Mouse (Mus musculus) hindbrain, embryonic 10.5 days (tissue): ENCODE data around the gene Rara. TPM values are rescaled to one million over a fixed set of nuclear protein-coding genes. Genes with fewer than 3 reads are reported as not detected.
A peak's percentile ranks its signal among the peaks of the same experiment; 100 is the strongest.

Source experiments
- DNase-seq: peaks from one replicate; pipeline ENCODE4 v3.0.0-alpha.2; 2017; ENCODE audit warnings: low spot score
- H3K27ac ChIP-seq: fragments of 300-500 bp; sonication (generic); 2 replicates; pipeline ENCODE4 v1.5.1; 2016; ENCODE audit warnings: mild to moderate bottlenecking, moderate library complexity
- H3K27me3 ChIP-seq: fragments of 300-500 bp; sonication (generic); 2 replicates; pipeline ENCODE4 v1.6.1; 2016; ENCODE audit warnings: mild to moderate bottlenecking; ENCODE audit not compliant: poor library complexity, insufficient read depth, severe bottlenecking
- H3K36me3 ChIP-seq: fragments of 300-500 bp; sonication (generic); 2 replicates; pipeline ENCODE4 v1.6.1; 2016; ENCODE audit warnings: mild to moderate bottlenecking, moderate library complexity
- H3K4me1 ChIP-seq: fragments of 300-500 bp; sonication (generic); replicated peaks from 2 replicates; pipeline ENCODE4 v1.6.1; 2016; ENCODE audit warnings: mild to moderate bottlenecking
- H3K4me3 ChIP-seq: fragments of 300-500 bp; sonication (generic); 2 replicates; pipeline ENCODE4 v1.5.1; 2016; ENCODE audit warnings: mild to moderate bottlenecking, moderate library complexity
- H3K9me3 ChIP-seq: fragments of 300-500 bp; sonication (generic); 2 replicates; pipeline ENCODE4 v1.6.1; 2016; ENCODE audit warnings: mild to moderate bottlenecking, moderate library complexity
- WGBS: fragments of 180-500 bp; shearing (Covaris S2); methylation state at CpG from one replicate; pipeline ENCODE4 v1.1.7; 2016; 5-methylcytosine and 5-hydroxymethylcytosine counted together
- polyA plus RNA-seq: library from polyadenylated mRNA; unstranded; fragments of >200 nt; fragmentation: Nextera tagmentation; extraction: Ambion mirVana; gene quantifications from 2 replicates; pipeline ENCODE4 v1.2.1, GENCODE M21; 2016

Gene Rara
- polyA plus RNA-seq, 1 experiment from 2014 or later, result 53.7 TPM

GRCm38 (mm10) chr11:98963191-98964021 lies 35.8 kb downstream of the Rara start:
- under 1% methylated on average over 32 of the region's 32 CpGs for WGBS
- H3K4me1 ChIP-seq, result peaks cover 98% of the 10 kb centered on the region
- H3K4me3 ChIP-seq, result peak overlapping the region; percentile 83
- H3K27ac ChIP-seq, result peak overlapping the region; percentile 93
- peaks cover 16% of the 10 kb centered on the region for H3K36me3 ChIP-seq
- no peaks in the 10 kb centered on the region for H3K9me3 ChIP-seq
- H3K27me3 ChIP-seq, result peaks cover 21% of the 10 kb centered on the region
- DNase-seq, result peak; percentile 62

GRCm38 (mm10) chr11:98964201-98964615 lies 36.6 kb downstream of the Rara start:
- Histone ChIP-seq H3K36me3 (peaks cover 17% of the 10 kb centered on the region), H3K9me3 (no peaks in the 10 kb centered on the region), H3K27me3 (peaks cover 21% of the 10 kb centered on the region), H3K4me1 (peaks cover 100% of the 10 kb centered on the region), H3K27ac (peak overlapping the region; percentile 93), H3K4me3 (peak overlapping the region; percentile 83)
- DNase-seq, result no peak
- 14% methylated on average over 6 of the region's 6 CpGs for WGBS

DNA sequence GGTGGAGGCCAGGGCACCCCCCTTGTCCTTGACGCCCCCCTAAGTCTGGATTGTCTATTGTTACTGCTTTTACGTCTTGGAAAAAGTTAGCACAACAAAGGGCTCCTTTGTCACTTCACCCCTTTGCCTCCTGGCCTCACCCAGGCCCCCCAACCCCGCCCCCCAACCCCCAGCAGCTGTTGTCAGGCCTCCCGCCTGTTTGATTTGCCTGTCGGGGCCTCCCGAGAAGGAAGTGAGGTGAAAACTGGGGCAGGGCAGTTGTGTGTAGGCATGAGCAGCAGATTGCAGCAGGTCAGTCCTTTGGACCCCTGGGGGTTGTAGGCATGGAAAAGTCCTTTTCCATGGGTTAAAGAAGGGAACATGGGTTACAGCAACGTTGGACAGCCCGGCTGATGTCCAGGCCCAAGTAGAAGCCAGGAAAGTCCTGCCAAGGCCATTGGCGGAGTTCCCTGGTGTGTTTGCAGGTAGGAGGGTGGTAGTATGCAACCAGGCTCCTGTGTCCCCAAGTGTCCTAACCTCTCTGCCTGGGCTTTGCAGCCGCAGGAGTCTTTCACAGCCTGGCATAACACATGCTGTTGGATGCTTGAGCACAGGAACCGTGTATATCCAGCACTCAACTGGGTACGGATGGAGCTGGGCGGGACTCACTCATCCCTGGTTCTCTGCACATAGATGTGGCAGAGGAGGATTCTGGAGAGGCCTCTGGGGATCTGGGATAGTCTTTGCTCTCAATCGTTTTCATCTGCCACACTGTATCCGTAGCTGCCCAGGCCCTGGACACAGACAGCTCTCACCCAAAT lies 37.2 kb downstream of the Rara start:
- peaks cover 100% of the 10 kb centered on the region for H3K4me1 ChIP-seq
- no peaks in the 10 kb centered on the region for H3K9me3 ChIP-seq
- WGBS, result 13% methylated on average over 15 of the region's 15 CpGs
- peak; percentile 69 for DNase-seq
- H3K36me3 ChIP-seq, result peaks cover 18% of the 10 kb centered on the region
- peak overlapping the region; percentile 83 for H3K4me3 ChIP-seq
- H3K27me3 ChIP-seq, result peaks cover 21% of the 10 kb centered on the region
- H3K27ac ChIP-seq, result peak overlapping the region; percentile 93

DNA sequence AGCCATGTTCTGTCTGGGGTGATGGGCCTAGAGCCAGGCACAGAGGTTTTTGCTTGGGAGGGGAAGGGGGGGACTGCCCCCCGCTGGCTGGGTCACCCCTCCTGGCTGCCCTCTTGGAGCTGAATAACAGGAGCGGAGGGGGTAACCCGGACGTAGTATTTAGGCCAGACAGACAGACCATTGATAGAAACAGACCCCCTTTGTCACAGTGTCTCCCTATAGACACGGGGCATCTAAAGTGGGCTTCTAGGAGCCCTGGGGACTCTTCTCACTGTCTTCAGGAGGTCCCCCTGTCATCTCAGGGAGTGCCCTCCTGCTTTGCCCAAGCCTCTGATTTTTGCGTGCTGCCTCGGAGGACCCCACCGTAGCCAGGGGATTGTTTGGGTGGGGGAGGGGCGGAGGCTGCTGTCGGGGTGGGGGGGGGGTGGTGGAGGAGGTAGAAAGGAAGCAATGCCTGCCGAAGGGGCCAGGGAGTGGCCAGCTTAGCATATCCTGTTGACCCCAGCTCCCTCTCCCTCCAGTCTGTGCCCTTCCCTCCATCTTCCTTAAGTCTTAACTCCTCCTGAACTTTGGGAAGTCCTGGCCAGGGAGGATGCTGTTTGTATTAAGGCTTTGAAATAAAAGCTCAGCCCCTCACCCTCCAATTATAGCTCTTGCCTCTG lies 37.9 kb downstream of the Rara start:
- peak overlapping the region; percentile 93 for H3K27ac ChIP-seq
- peaks cover 25% of the 10 kb centered on the region for H3K36me3 ChIP-seq
- H3K4me3 ChIP-seq, result peak overlapping the region; percentile 83
- peaks cover 100% of the 10 kb centered on the region for H3K4me1 ChIP-seq
- peak; percentile 50 for DNase-seq
- no peaks in the 10 kb centered on the region for H3K9me3 ChIP-seq
- H3K27me3 ChIP-seq, result peaks cover 26% of the 10 kb centered on the region
- 4% methylated on average over 11 of the region's 11 CpGs for WGBS

DNA sequence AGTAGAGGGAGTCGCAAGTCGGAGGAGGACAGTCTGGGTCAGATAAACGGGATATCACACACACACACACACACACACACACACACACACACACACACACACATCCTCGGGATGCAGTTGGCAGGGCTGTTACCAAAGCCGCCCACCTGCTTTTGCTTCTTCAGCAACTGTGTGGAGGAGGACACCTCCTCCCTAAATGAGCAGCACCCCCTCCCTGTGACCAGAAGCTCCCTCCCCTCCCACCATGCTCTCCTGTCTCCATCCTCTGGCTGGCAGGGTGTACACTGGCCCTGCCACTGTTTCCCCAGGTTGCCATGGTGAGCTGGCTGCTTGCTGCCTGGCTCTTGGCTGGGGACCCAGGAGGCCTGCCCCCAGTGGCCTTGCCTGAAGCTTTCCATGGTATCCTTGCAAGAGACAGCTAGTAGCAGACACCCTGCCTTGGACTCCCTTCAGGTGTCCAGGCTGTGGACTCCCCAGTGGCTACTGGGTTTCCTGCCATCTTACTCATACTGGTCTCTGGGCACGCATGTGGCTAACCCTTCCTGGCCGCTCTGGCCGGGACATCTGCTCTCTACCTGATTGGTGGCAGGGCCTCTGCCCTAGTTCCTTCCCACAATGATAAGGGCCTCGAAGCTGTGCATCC lies 39.0 kb downstream of the Rara start:
- H3K36me3 ChIP-seq, result peaks cover 36% of the 10 kb centered on the region
- peak; percentile 79 for DNase-seq
- 29% methylated on average over 9 of the region's 9 CpGs for WGBS
- H3K4me1 ChIP-seq, result peaks cover 100% of the 10 kb centered on the region
- H3K27me3 ChIP-seq, result peaks cover 22% of the 10 kb centered on the region
- no peaks in the 10 kb centered on the region for H3K9me3 ChIP-seq
- H3K4me3 ChIP-seq, result peak overlapping the region; percentile 83
- H3K27ac ChIP-seq, result peak overlapping the region; percentile 93

- Histone ChIP-seq H3K9me3 (no peaks in the 10 kb centered on the region), H3K27me3 (peaks cover 9% of the 10 kb centered on the region; the same call in 1 of the 2 replicates), H3K4me3 (peak overlapping the region; percentile 83), H3K27ac (peak overlapping the region; percentile 93), H3K36me3 (peaks cover 51% of the 10 kb centered on the region), H3K4me1 (peaks cover 93% of the 10 kb centered on the region)
- DNase-seq, result peak; percentile 7
- 73% methylated on average over 16 of the region's 16 CpGs for WGBS
Observed at GRCm38 (mm10) chr11:98968079-98968478, 40.5 kb downstream of the Rara start.

DNA sequence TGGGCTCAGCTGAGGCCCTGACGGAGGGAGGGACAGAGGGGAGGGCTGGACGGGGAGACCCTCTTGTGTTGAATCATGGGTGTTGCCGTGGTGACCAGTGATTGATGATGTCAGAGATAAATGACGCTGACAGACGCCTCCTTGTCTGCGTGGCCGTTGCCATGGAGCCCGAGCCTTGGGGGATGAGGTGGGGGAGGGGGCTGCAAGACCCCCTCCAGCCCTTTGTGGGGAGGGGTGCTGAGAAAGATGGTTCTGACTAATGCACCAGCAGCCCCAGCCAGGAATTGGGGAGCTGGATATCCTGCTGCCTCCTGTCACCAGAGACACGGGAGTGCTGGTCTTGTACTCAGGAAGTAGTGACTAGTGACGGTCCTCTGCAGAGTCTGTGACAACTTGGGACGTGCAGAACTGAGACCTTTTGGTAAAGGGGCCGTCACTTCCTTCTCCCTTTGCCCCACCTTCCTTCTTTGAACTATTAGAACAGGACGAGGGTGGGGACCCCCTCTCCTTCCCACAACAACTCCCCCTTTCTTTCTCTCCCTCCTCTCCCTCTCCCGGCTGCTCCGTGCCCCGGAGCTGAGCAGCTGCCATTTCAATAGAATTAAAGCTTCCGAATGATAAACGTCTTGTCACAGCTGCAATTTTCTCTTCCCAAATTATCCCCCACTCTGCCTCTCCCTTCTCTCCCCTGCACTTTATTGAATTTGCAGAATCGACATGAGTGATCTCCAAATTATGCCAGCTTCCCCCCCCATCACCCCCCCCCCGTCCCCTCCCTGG lies 41.3 kb downstream of the Rara start:
- peaks cover 59% of the 10 kb centered on the region for H3K36me3 ChIP-seq
- peak; percentile 89 for DNase-seq
- 6% methylated on average over 20 of the region's 20 CpGs for WGBS

GRCm38 (mm10) chr11:98969496-98969927 lies 41.9 kb downstream of the Rara start:
- H3K4me1 ChIP-seq, result peaks cover 86% of the 10 kb centered on the region
- H3K9me3 ChIP-seq, result no peaks in the 10 kb centered on the region
- H3K36me3 ChIP-seq, result peaks cover 64% of the 10 kb centered on the region
- H3K4me3 ChIP-seq, result peak overlapping the region; percentile 83
- peaks cover 9% of the 10 kb centered on the region; the same call in 1 of the 2 replicates for H3K27me3 ChIP-seq
- peak overlapping the region; percentile 93 for H3K27ac ChIP-seq
- DNase-seq, result no peak
- 22% methylated on average over 17 of the region's 17 CpGs for WGBS

More for the DNA sequence above, 41.3 kb downstream of the Rara start:
- Histone ChIP-seq H3K27me3 (peaks cover 9% of the 10 kb centered on the region; the same call in 1 of the 2 replicates), H3K4me1 (peaks cover 88% of the 10 kb centered on the region), H3K4me3 (peak overlapping the region; percentile 83), H3K27ac (peak overlapping the region; percentile 93), H3K9me3 (no peaks in the 10 kb centered on the region)

DNA sequence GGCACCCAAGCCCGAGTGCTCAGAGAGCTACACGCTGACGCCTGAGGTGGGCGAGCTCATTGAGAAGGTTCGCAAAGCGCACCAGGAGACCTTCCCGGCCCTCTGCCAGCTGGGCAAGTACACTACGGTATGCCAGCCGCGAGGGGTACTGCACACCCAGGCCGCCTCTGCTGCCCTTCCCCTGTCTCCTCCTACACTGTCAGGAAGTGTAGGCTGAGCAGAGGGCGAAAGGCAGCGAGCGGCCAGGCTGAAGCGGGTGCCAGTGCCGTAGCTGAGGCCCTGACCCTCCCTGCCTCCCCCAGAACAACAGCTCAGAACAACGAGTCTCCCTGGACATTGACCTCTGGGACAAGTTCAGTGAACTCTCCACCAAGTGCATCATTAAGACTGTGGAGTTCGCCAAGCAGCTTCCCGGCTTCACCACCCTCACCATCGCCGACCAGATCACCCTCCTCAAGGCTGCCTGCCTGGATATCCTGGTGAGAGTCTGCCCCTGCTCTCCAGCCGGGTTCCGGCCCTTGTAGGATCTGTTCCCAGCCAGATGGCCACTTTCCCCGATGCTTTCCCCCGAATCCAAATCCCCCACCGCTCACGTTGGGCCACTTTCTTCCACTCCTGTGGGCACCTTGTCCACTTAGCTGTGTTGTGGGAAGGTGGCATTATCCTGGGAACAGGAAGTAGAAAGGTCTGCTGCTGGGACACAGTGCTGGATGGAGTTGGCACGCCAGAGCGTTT lies 42.7 kb downstream of the Rara start:
- Histone ChIP-seq H3K27me3 (peaks cover 9% of the 10 kb centered on the region; the same call in 1 of the 2 replicates), H3K4me1 (peaks cover 84% of the 10 kb centered on the region), H3K36me3 (peaks cover 72% of the 10 kb centered on the region), H3K9me3 (no peaks in the 10 kb centered on the region), H3K4me3 (peak overlapping the region; percentile 83), H3K27ac (peak overlapping the region; percentile 93)
- 61% methylated on average over 29 of the region's 29 CpGs for WGBS
- DNase-seq, result no peak

DNA sequence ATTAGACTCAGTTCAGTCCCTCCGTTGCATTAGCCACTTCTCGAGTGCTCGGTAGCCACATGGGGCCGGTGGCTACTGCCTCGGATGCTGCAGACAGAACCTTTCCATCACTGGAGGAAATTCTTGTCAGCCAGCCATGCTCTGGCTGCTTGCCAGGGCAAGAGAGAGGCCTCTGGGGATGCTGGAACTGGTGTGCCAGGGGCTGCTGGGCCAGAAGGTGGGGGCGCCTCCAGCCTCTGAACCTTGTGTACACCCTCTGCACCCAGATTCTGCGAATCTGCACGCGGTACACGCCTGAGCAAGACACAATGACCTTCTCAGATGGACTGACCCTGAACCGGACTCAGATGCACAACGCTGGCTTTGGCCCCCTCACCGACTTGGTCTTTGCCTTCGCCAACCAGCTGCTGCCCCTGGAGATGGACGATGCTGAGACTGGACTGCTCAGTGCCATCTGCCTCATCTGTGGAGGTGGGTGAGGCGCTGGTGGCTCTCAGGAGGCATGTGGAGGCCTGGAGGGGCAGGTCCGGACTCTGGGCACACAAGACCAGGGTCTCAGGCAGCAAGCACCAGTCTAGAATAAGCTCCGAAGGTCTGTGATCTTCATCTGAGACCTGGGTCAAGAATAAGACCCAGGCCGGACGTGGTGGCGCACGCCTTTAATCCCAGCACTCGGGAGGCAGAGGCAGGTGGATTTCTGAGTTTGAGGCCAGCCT lies 43.9 kb downstream of the Rara start:
- Histone ChIP-seq H3K9me3 (no peaks in the 10 kb centered on the region), H3K4me1 (peaks cover 73% of the 10 kb centered on the region), H3K27ac (peak overlapping the region; percentile 93), H3K4me3 (peak overlapping the region; percentile 5; the same call in 1 of the 2 replicates), H3K36me3 (peaks cover 72% of the 10 kb centered on the region), H3K27me3 (peaks cover 9% of the 10 kb centered on the region; the same call in 1 of the 2 replicates)
- 81% methylated on average over 23 of the region's 23 CpGs for WGBS
- no peak for DNase-seq
